Mouse (Mus musculus) CH12.LX (cell line): ENCODE results near the gene Trp53bp2.

Experiments used
- BHLHE40 ChIP-seq: IDR thresholded peaks from 2 replicates; pipeline ENCODE4 v1.6.1; 2011; ENCODE audit warnings: mild to moderate bottlenecking, low read depth, low read length, improper control_type of control experiment
- CHD1 ChIP-seq: IDR thresholded peaks from 2 replicates; pipeline ENCODE4 v1.6.1; 2012; ENCODE audit warnings: low read depth, low read length, improper control_type of control experiment, inconsistent platforms
- CTCF ChIP-seq, 2 experiments: IDR thresholded peaks in 1 of 2; conservative IDR thresholded peaks in 1 of 2; 2 replicates each; pipeline ENCODE4 v1.5.1; 2011 to 2012; ENCODE audit warnings: low read depth in 2 of 2, low read length in 2 of 2, improper control_type of control experiment in 1 of 2, inconsistent platforms in 1 of 2, mild to moderate bottlenecking in 1 of 2, moderate library complexity in 1 of 2
- ETS1 ChIP-seq: conservative IDR thresholded peaks from 2 replicates; pipeline ENCODE4 v1.6.1; 2012; ENCODE audit warnings: low read depth, mild to moderate bottlenecking, inconsistent platforms, low read length, improper control_type of control experiment, moderate library complexity
- IRF4 ChIP-seq: IDR thresholded peaks from 2 replicates; pipeline ENCODE4 v1.6.1; 2014; ENCODE audit warnings: low read depth, mild to moderate bottlenecking, inconsistent platforms, low read length, improper control_type of control experiment
- MEF2A ChIP-seq: IDR thresholded peaks from 2 replicates; pipeline ENCODE4 v1.6.1; 2014; ENCODE audit warnings: low read depth, mild to moderate bottlenecking, inconsistent platforms, low read length, improper control_type of control experiment, borderline replicate concordance
- NRF1 ChIP-seq: IDR thresholded peaks from 2 replicates; pipeline ENCODE4 v1.6.1; 2014; ENCODE audit warnings: low read depth, mild to moderate bottlenecking, inconsistent platforms, low read length, improper control_type of control experiment, moderate library complexity
- PAX5 ChIP-seq: IDR thresholded peaks from 2 replicates; pipeline ENCODE4 v1.6.1; 2012; ENCODE audit warnings: low read length, inconsistent platforms, mixed read lengths
- POLR2A ChIP-seq: IDR thresholded peaks from 2 replicates; pipeline ENCODE4 v1.6.1; 2011; ENCODE audit warnings: low read depth, mild to moderate bottlenecking, improper control_type of control experiment, low read length
- SIN3A ChIP-seq: IDR thresholded peaks from 2 replicates; pipeline ENCODE4 v1.6.1; 2012; ENCODE audit warnings: low read length, improper control_type of control experiment, inconsistent platforms
- SMC3 ChIP-seq: IDR thresholded peaks from 2 replicates; pipeline ENCODE4 v1.6.1; 2011; ENCODE audit warnings: low read depth, low read length, improper control_type of control experiment
- USF1 ChIP-seq: IDR thresholded peaks from 2 replicates; pipeline ENCODE4 v1.6.1; 2014; ENCODE audit warnings: low read depth, mild to moderate bottlenecking, inconsistent platforms, low read length, improper control_type of control experiment

DNA sequence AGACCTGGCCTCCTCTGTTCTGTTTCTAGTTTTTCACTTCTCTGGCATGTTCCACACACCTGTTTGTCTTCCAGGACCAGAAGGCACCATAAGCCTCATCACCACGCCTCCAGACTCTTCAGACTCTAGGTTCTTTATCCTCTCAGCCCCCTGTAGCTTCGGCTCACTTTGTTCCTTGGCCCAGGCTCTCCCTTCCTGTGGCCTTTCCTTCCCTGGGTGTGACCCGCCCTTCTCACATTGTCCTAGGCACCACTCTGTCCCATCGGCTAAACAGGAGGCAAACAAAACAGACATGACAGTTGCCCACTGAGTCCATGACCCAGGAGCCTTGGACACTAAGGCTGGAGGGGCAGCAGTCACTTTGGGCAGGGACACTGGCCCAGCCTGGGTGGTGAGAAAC, 91.3 kb downstream of the Trp53bp2 start:
- TF ChIP-seq NRF1 (no peak), IRF4 (no peak), CTCF (conservative IDR thresholded peaks at IDR 0.05 in 1 of 2, IDR thresholded peaks at IDR 0.05 in 1 of 2; ENCODE audit: low read depth in 2 of 2, low read length in 2 of 2) (no peak), PAX5 (no peak), CHD1 (no peak), BHLHE40 (no peak), POLR2A (no peak), SIN3A (no peak), MEF2A (no peak), ETS1 (no peak), SMC3 (no peak), USF1 (no peak)
